Mouse (Mus musculus): ENCODE data around the gene Asic4. TPM values are rescaled to one million over a fixed set of nuclear protein-coding genes. Genes with fewer than 3 reads are reported as not detected.

The Asic4 gene
- polyA plus RNA-seq, 1 experiment = 0.05 TPM

DNA sequence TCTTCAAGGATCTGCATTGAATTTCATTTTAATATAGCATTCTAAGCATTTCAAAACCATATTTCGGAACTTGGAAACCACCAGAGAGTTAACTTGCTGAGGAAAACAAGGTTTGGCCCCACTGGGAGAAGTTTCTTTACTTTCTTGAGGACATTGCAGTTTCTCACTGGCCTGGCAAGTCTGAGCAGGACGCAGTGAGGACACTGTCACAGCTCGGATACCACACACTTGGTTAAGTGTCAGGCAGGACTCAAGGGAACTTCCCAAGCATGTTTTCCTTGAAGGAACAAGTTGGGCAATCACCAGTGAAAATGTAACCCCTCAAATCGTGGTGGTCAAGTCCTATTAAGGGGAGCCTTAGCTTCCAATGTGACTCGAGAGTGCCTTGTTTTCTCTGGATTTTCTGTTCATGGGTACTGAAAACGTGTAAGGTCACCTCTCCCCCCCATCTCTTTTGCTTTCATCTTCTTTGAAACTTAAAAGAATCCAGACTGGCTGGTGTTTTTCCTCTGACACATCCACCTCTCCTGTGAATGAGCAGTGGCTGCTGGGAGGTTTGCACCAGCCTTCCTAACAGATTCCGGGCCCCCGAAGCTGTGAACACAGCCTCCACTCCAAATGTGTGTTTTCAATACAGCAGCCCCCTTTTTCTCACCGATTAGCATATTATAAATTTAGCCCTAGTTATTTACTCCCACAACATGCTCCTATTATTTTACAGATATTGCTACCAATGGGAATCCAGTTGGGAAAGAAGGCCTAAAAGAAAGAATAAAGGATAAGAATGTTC lies 54.2 kb downstream of the Asic4 start:
- 81% methylated on average over 9 of the region's 9 CpGs for WGBS
- no peak overlapping the region for H3K4me3 ChIP-seq (ENCODE audit: control insufficient read depth, insufficient read depth, low read length)
- no peak overlapping the region for H3K27ac ChIP-seq (ENCODE audit: control insufficient read depth, insufficient read depth, low read length)
- H3K4me1 ChIP-seq (replicated peaks; ENCODE audit: control insufficient read depth, insufficient read depth, low read length) = peaks cover 10% of the 10 kb centered on the region
- H3K27me3 ChIP-seq (ENCODE audit: control insufficient read depth, insufficient read depth, low read length) = peaks cover 18% of the 10 kb centered on the region; the same call in 1 of the 2 replicates
- DNase-seq = no peak
- no peak for TF ChIP-seq POLR2A (IDR thresholded peaks at IDR 0.05; ENCODE audit: control insufficient read depth, extremely low read depth, insufficient read depth, low read length, poor library complexity)
- no peak for TF ChIP-seq CTCF (IDR thresholded peaks at IDR 0.05; ENCODE audit: borderline replicate concordance, control insufficient read depth, extremely low read depth, insufficient read depth, low read length, poor library complexity)
- H3K36me3 ChIP-seq (ENCODE audit: control insufficient read depth, insufficient read depth, low read length) = no peaks in the 10 kb centered on the region

DNA sequence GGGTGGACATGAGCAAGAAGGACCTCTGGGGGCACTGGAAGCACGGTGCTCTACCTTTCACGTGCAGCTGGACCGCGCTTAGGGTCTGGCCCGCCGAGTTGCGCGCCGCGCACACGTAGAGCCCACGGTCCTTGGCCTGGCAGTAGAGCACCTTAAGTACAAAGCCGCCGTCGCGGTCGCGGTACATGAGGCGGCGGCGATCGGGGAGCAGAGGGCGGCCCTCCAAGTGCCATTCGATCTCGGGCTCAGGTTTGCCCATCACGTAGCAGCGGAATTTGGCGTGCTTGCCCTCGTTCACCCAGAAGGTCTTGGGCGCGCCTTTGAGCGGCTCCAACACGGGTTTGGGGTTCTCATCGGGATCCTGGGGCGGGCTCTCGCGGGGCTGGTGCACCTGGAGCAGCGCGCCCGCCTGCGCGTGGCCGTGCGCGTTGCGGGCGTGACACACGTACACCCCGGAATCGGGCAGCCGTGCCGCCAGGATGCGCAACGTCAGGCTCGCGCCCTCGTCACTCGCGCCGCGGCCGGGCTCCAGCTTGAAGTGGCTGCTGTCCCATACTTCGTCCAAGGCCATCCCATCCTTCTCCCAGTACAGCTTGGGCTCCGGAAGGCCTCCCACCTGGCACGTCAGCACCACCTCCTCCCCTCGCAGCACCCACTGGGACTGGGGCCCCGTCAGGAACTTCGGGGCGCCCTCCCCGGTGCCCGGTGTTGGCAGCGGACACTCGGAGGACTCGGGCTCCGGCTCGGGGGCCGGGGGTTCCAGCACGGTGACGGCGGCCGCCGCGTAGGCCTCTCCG lies 55.1 kb downstream of the Asic4 start:
- Histone ChIP-seq H3K4me1 (replicated peaks; ENCODE audit: control insufficient read depth, insufficient read depth, low read length) (peaks cover 10% of the 10 kb centered on the region), H3K4me3 (ENCODE audit: control insufficient read depth, insufficient read depth, low read length) (peak overlapping the region; percentile 41), H3K27me3 (ENCODE audit: control insufficient read depth, insufficient read depth, low read length) (peaks cover 18% of the 10 kb centered on the region; the same call in 1 of the 2 replicates), H3K27ac (ENCODE audit: control insufficient read depth, insufficient read depth, low read length) (no peak overlapping the region), H3K36me3 (ENCODE audit: control insufficient read depth, insufficient read depth, low read length) (no peaks in the 10 kb centered on the region)
- WGBS = 2% methylated on average over 84 of the region's 84 CpGs
- TF ChIP-seq CTCF (IDR thresholded peaks at IDR 0.05; ENCODE audit: borderline replicate concordance, control insufficient read depth, extremely low read depth, insufficient read depth, low read length, poor library complexity) (no peak), POLR2A (IDR thresholded peaks at IDR 0.05; ENCODE audit: control insufficient read depth, extremely low read depth, insufficient read depth, low read length, poor library complexity) (no peak)
- peak; percentile 53 for DNase-seq

DNA sequence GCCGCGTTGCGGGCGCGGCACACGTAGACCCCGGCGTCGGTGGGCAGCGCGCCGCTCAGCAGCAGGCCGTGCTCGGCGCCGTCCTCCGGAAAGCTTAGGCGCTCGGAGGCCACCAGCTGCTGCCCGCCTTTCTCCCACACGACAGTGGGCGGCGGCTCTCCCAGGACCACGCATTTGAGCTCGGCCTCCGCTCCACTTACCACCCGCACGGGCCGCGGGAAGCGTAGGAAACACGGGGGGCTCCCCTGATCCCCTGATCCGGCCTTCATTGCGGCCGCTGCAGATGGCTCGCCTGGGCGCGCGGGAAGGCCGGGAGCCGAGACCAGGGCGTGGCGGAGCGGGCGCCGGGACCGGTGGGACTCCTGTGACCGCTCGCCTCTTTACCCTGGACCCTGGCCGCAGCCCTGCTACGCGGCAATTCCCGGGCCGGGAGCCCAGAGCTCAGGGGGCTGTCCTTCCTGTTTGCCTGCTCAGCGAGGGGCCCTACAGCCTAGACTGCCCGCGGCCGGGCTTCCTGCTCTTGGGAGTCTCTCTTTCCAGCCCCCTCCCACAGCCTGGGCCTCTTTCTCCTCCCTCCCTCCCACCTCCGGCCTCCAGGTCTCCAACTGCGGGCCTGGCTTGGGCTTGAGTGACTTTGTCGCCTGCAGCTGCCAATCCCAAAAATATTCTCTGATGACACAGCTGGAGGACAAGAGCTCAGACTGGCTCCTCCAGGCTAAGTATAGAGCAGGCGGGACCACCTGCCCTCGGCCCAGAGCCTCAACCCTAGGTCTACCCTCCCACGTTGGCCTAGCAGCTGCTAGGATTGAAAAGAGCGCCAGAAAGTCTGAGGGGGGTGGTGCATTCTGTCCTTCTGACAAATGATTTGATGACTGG lies 56.0 kb downstream of the Asic4 start, which contains the start of gene Obsl1:
Obsl1 (minus strand) TSS at position 497 of the 876 bp plus-strand sequence.
- Histone ChIP-seq H3K36me3 (ENCODE audit: control insufficient read depth, insufficient read depth, low read length) (no peaks in the 10 kb centered on the region), H3K4me1 (replicated peaks; ENCODE audit: control insufficient read depth, insufficient read depth, low read length) (peaks cover 10% of the 10 kb centered on the region), H3K27ac (ENCODE audit: control insufficient read depth, insufficient read depth, low read length) (no peak within 1 kb of the TSS), H3K27me3 (ENCODE audit: control insufficient read depth, insufficient read depth, low read length) (peaks cover 18% of the 10 kb centered on the region; the same call in 1 of the 2 replicates), H3K4me3 (ENCODE audit: control insufficient read depth, insufficient read depth, low read length) (peak within 1 kb of the TSS; percentile 41)
- WGBS = 5% methylated on average over 65 of the region's 65 CpGs
- no peak for TF ChIP-seq POLR2A (IDR thresholded peaks at IDR 0.05; ENCODE audit: control insufficient read depth, extremely low read depth, insufficient read depth, low read length, poor library complexity)
- no peak for TF ChIP-seq CTCF (IDR thresholded peaks at IDR 0.05; ENCODE audit: borderline replicate concordance, control insufficient read depth, extremely low read depth, insufficient read depth, low read length, poor library complexity)
- DNase-seq = peak; percentile 24

DNA sequence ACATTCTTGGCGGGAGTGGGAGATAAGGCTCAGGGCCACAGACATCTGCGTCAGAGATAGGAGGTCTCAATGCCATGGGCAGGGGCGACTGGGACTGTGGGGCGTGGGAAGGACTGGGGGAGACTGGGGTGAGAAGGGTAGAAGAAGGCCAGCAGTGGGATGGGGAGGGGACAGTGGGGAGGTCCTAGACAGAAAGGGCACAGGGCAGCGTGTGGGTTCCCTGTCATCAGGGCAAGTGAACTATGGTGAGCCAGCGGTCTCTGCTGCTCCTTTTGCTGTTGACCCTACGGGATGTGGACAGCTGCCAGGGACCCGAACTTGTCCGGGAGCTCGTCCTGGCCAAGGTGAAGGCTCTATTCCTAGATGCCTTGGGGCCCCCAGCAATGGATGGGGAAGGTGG lies 56.8 kb downstream of the Asic4 start, which contains the start of gene Inha:
Inha (plus strand) TSS at position 72 of the 400 bp plus-strand sequence.
- H3K4me3 ChIP-seq (ENCODE audit: control insufficient read depth, insufficient read depth, low read length) = peak within 1 kb of the TSS; percentile 41
- 95% methylated on average over 10 of the region's 10 CpGs for WGBS
- DNase-seq = no peak
- H3K36me3 ChIP-seq (ENCODE audit: control insufficient read depth, insufficient read depth, low read length) = no peaks in the 10 kb centered on the region
- no peak within 1 kb of the TSS for H3K27ac ChIP-seq (ENCODE audit: control insufficient read depth, insufficient read depth, low read length)
- peaks cover 18% of the 10 kb centered on the region; the same call in 1 of the 2 replicates for H3K27me3 ChIP-seq (ENCODE audit: control insufficient read depth, insufficient read depth, low read length)
- H3K4me1 ChIP-seq (replicated peaks; ENCODE audit: control insufficient read depth, insufficient read depth, low read length) = peaks cover 10% of the 10 kb centered on the region
- TF ChIP-seq CTCF (IDR thresholded peaks at IDR 0.05; ENCODE audit: borderline replicate concordance, control insufficient read depth, extremely low read depth, insufficient read depth, low read length, poor library complexity) = no peak

DNA sequence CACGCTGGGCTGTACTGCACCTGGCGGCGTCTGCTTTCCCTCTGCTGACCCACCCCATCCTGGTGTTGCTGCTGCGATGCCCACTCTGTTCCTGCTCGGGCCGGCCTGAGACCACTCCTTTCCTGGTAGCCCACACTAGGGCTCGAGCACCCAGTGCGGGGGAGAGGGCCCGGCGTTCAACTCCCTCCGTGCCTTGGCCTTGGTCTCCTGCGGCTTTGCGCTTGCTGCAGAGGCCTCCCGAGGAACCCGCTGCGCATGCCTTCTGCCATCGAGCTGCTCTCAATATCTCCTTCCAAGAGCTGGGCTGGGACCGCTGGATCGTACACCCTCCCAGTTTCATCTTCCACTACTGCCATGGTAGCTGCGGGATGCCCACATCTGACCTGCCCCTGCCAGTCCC lies 59.4 kb downstream of the Asic4 start:
- WGBS = 88% methylated on average over 20 of the region's 20 CpGs
- DNase-seq = no peak
- H3K36me3 ChIP-seq (ENCODE audit: control insufficient read depth, insufficient read depth, low read length) = no peaks in the 10 kb centered on the region
- H3K27ac ChIP-seq (ENCODE audit: control insufficient read depth, insufficient read depth, low read length) = no peak overlapping the region
- H3K27me3 ChIP-seq (ENCODE audit: control insufficient read depth, insufficient read depth, low read length) = peaks cover 18% of the 10 kb centered on the region; the same call in 1 of the 2 replicates
- H3K4me1 ChIP-seq (replicated peaks; ENCODE audit: control insufficient read depth, insufficient read depth, low read length) = peaks cover 10% of the 10 kb centered on the region
- no peak overlapping the region for H3K4me3 ChIP-seq (ENCODE audit: control insufficient read depth, insufficient read depth, low read length)
- TF ChIP-seq CTCF (IDR thresholded peaks at IDR 0.05; ENCODE audit: borderline replicate concordance, control insufficient read depth, extremely low read depth, insufficient read depth, low read length, poor library complexity) = no peak

DNA sequence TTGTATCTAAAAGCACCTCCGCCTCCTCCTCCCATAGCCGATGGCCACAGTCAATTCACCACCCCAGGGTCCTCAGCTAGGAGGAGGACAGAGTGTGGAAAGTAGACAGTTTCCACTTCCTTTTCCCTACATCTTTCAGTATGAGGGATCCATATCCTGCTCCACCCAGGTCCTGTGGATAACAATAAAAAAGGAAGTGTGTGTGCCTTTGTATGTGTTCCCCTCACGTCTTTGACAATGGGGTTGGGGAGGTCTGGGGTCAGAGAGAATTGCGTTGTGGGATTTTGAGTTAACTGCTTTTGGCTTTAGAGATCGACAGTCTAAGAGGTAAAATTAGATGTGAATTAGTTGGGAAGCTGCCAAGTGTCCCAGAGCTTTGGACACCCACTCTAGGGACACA lies 59.9 kb downstream of the Asic4 start:
- WGBS = 57% methylated on average over 5 of the region's 5 CpGs
- Histone ChIP-seq H3K36me3 (ENCODE audit: control insufficient read depth, insufficient read depth, low read length) (no peaks in the 10 kb centered on the region), H3K4me1 (replicated peaks; ENCODE audit: control insufficient read depth, insufficient read depth, low read length) (peaks cover 9% of the 10 kb centered on the region), H3K4me3 (ENCODE audit: control insufficient read depth, insufficient read depth, low read length) (no peak overlapping the region), H3K27ac (ENCODE audit: control insufficient read depth, insufficient read depth, low read length) (no peak overlapping the region), H3K27me3 (ENCODE audit: control insufficient read depth, insufficient read depth, low read length) (peaks cover 15% of the 10 kb centered on the region; the same call in 1 of the 2 replicates)
- TF ChIP-seq POLR2A (IDR thresholded peaks at IDR 0.05; ENCODE audit: control insufficient read depth, extremely low read depth, insufficient read depth, low read length, poor library complexity) (no peak), CTCF (IDR thresholded peaks at IDR 0.05; ENCODE audit: borderline replicate concordance, control insufficient read depth, extremely low read depth, insufficient read depth, low read length, poor library complexity) (no peak)
- no peak for DNase-seq

Data from thymus, adult 2 months (tissue).